Mouse (Mus musculus) small intestine, adult 2 months (tissue): Measurements from ENCODE around the gene Zdhhc13. TPM values are rescaled to one million over a fixed set of nuclear protein-coding genes. Genes with fewer than 3 reads are reported as not detected.

Experiments used
- H3K27ac ChIP-seq: fragments of 200-500 bp; 2 replicates; pipeline ENCODE4 v1.5.1; 2012; ENCODE audit warnings: low read depth, low read length, control low read depth, inconsistent platforms; ENCODE audit not compliant: insufficient read depth
- H3K27me3 ChIP-seq: fragments of 200-500 bp; 2 replicates; pipeline ENCODE4 v1.6.1; 2012; ENCODE audit warnings: mild to moderate bottlenecking, moderate library complexity, low read length, inconsistent platforms; ENCODE audit not compliant: control insufficient read depth, insufficient read depth
- H3K36me3 ChIP-seq: fragments of 200-500 bp; 2 replicates; pipeline ENCODE4 v1.6.1; 2012; ENCODE audit warnings: mild to moderate bottlenecking, low read length, control low read depth, inconsistent platforms; ENCODE audit not compliant: control insufficient read depth, insufficient read depth
- H3K4me1 ChIP-seq: fragments of 200-500 bp; 2 replicates; pipeline ENCODE4 v1.6.1; 2012; ENCODE audit warnings: low read length, inconsistent platforms, mixed read lengths; ENCODE audit not compliant: control insufficient read depth, insufficient read depth, insufficient read length
- H3K4me3 ChIP-seq: fragments of 200-500 bp; 2 replicates; pipeline ENCODE4 v1.5.1; 2012; ENCODE audit warnings: low read depth, mild to moderate bottlenecking, control low read depth, inconsistent platforms, low read length, moderate library complexity
- CTCF ChIP-seq: fragments of 200-500 bp; IDR thresholded peaks from 2 replicates; pipeline ENCODE4 v1.5.1; 2012; ENCODE audit warnings: low read depth, mild to moderate bottlenecking, control low read depth, inconsistent platforms, low read length, moderate library complexity, mixed read lengths; ENCODE audit not compliant: insufficient replicate concordance, insufficient read length; ENCODE audit errors: extremely low read depth
- POLR2A ChIP-seq: fragments of 200-500 bp; IDR thresholded peaks from 2 replicates; pipeline ENCODE4 v1.6.1; 2012; ENCODE audit warnings: low read depth, mild to moderate bottlenecking, control low read depth, inconsistent platforms, low read length, moderate library complexity
- WGBS: fragments of 180-500 bp; shearing (Covaris S2); methylation state at CpG from one replicate; pipeline ENCODE4 v1.1.7; 2018; 5-methylcytosine and 5-hydroxymethylcytosine counted together
- polyA plus RNA-seq: library from polyadenylated mRNA; depleted of rRNA; stranded (reverse); fragments of >200 nt; gene quantifications from 2 replicates; pipeline ENCODE4 v1.2.3, GENCODE M21; 2012

Gene Zdhhc13
- polyA plus RNA-seq, 1 experiment, result 6.8 TPM

DNA sequence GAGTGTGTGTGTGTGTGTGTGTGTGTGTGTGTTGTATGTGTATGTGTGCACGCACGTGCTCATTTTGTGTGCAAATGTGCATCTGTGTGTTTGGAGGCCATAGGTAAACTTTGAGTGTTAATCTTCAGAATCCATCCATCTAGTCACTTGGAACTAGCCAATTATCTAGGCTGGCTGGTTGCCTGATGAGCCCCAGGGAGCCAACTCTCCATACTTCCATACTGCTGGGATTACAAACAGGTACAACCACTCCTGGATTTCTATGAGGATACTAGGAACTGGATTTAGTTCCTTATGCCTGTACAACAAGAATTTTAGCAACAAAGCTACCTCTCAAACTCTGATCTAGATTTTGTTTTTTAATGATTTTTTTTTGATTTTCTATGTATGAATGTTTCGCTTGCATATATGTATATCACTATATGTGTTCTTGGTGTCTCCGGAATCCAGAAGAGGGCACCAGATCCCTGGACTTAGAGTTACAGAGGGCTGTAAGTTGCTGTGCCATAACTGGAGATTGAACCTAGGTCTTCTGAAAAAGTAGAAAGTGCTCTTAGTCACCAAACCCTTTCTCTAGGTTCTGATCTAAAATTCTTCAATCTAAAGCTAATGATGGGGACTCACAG, 32.4 kb upstream of the Zdhhc13 start:
- WGBS, result 91% methylated on average over 4 of the region's 4 CpGs
- Histone ChIP-seq H3K4me1 (peaks cover 35% of the 10 kb centered on the region; the same call in 1 of the 2 replicates), H3K27ac (no peak overlapping the region), H3K4me3 (no peak overlapping the region), H3K36me3 (no peaks in the 10 kb centered on the region), H3K27me3 (no peaks in the 10 kb centered on the region)
- TF ChIP-seq POLR2A, result no peak
- TF ChIP-seq CTCF, result no peak

GRCm38 (mm10) chr7:48758083-48758482, 30.7 kb upstream of the Zdhhc13 start:
- H3K4me3 ChIP-seq, result no peak overlapping the region
- TF ChIP-seq CTCF (no peak), POLR2A (no peak)
- H3K27ac ChIP-seq, result peak overlapping the region; percentile 22; the same call in 1 of the 2 replicates
- H3K27me3 ChIP-seq, result no peaks in the 10 kb centered on the region
- peaks cover 35% of the 10 kb centered on the region; the same call in 1 of the 2 replicates for H3K4me1 ChIP-seq
- H3K36me3 ChIP-seq, result no peaks in the 10 kb centered on the region
- WGBS, result 29% methylated on average over 1 of the region's 1 CpGs

- 88% methylated on average over 1 of the region's 1 CpGs for WGBS
- Histone ChIP-seq H3K4me3 (no peak overlapping the region), H3K4me1 (peaks cover 20% of the 10 kb centered on the region; the same call in 1 of the 2 replicates), H3K36me3 (no peaks in the 10 kb centered on the region), H3K27ac (no peak overlapping the region), H3K27me3 (no peaks in the 10 kb centered on the region)
- TF ChIP-seq CTCF (no peak), POLR2A (no peak)
These were observed 28.0 kb upstream of the Zdhhc13 start for GRCm38 (mm10) chr7:48760789-48761188.

GRCm38 (mm10) chr7:48762289-48762688, 26.5 kb upstream of the Zdhhc13 start:
- Histone ChIP-seq H3K27ac (no peak overlapping the region), H3K4me1 (peaks cover 12% of the 10 kb centered on the region; the same call in 1 of the 2 replicates), H3K4me3 (no peak overlapping the region), H3K36me3 (no peaks in the 10 kb centered on the region), H3K27me3 (no peaks in the 10 kb centered on the region)
- WGBS, result 25% methylated on average over 1 of the region's 1 CpGs
- TF ChIP-seq POLR2A (no peak), CTCF (no peak)

DNA sequence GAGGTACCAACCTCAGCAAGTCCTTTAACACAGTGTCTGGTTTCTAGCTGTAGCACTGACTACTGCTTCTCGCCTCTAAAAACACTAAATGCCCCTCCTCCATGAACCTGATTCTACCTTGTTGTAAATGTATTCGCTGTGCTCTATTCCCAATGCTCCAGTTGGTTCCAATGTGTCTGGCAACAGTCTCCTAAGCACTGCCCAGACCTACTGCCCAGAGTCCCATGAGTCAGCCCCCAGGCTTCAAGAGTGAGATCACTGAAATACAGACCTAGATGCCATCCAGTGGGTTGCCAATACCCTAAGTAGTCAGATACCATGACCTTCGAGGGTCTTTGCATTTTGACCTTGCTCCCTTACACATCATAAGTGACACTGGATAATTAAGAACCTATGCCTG, 26.1 kb upstream of the Zdhhc13 start:
- no peak overlapping the region for H3K27ac ChIP-seq

DNA sequence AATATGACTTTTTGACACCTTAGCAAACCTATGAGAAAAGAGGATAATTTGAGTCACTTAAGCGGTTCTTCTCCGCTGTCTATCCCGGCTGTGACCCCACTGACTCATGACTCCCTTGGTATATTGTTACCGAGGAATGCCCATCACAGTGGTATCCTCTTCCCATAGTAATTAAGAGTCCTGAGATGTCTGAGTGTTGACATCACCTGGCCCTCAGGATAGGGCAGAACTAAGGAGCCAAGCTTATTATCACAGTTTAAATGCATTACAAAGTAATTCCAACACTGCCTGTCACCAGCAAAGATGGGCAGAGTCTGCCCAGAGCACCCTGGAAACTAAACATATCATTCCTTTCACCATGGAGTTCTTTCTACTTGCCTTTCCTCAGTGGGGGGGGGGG, 22.8 kb upstream of the Zdhhc13 start:
- Histone ChIP-seq H3K4me1 (peaks cover 3% of the 10 kb centered on the region; the same call in 1 of the 2 replicates), H3K27me3 (no peaks in the 10 kb centered on the region), H3K36me3 (no peaks in the 10 kb centered on the region), H3K4me3 (no peak overlapping the region), H3K27ac (no peak overlapping the region)
- TF ChIP-seq POLR2A (no peak), CTCF (no peak)
- WGBS, result 89% methylated on average over 4 of the region's 4 CpGs

More for the DNA sequence above, 26.1 kb upstream of the Zdhhc13 start:
- peaks cover 8% of the 10 kb centered on the region; the same call in 1 of the 2 replicates for H3K4me1 ChIP-seq
- no peaks in the 10 kb centered on the region for H3K27me3 ChIP-seq
- WGBS, result 92% methylated on average over 3 of the region's 3 CpGs
- no peaks in the 10 kb centered on the region for H3K36me3 ChIP-seq
- no peak overlapping the region for H3K4me3 ChIP-seq
- TF ChIP-seq CTCF (no peak), POLR2A (no peak)

DNA sequence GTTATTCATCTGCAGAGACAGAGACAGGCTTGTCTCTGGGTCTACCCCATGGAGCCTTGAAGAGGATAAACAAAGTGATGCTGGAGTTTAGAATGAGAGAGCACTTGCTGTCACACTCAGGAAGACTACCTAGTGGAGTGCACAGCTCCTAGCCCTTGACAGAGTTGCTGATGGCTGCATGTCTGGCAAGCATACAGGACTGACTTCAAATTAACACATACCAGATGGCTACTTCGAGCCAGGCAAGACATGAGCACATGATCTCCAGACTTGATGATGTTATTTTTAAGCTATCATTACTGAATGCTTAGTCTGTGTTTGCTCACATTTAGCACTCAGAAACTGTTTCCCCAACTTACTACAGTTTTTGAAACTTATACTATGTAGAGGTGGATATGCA, 19.1 kb upstream of the Zdhhc13 start:
- 72% methylated on average over 1 of the region's 1 CpGs for WGBS
- Histone ChIP-seq H3K27me3 (no peaks in the 10 kb centered on the region), H3K4me3 (no peak overlapping the region), H3K36me3 (no peaks in the 10 kb centered on the region), H3K4me1 (peaks cover 14% of the 10 kb centered on the region; the same call in 1 of the 2 replicates), H3K27ac (no peak overlapping the region)
- TF ChIP-seq POLR2A, result no peak
- TF ChIP-seq CTCF, result no peak
